Mouse (Mus musculus) cortical plate, adult 2 months (tissue): ENCODE results near the gene Tmco4. TPM values are rescaled to one million over a fixed set of nuclear protein-coding genes. Genes with fewer than 3 reads are reported as not detected.

ENCODE experiments used
- H3K27ac ChIP-seq: fragments of 200-500 bp; 2 replicates; pipeline ENCODE4 v1.5.1; 2012; ENCODE audit warnings: low read length, control low read depth, inconsistent platforms; ENCODE audit not compliant: insufficient read depth
- H3K4me1 ChIP-seq: fragments of 200-500 bp; 2 replicates; pipeline ENCODE4 v1.6.1; 2011; ENCODE audit warnings: low read length; ENCODE audit not compliant: control insufficient read depth, insufficient read depth
- H3K4me3 ChIP-seq: fragments of 200-500 bp; 2 replicates; pipeline ENCODE4 v1.5.1; 2011; ENCODE audit warnings: mild to moderate bottlenecking, low read length, control low read depth; ENCODE audit not compliant: insufficient read depth
- CTCF ChIP-seq: fragments of 200-500 bp; IDR thresholded peaks from 2 replicates; pipeline ENCODE4 v1.5.1; 2011; ENCODE audit warnings: mild to moderate bottlenecking, control low read depth, low read length; ENCODE audit not compliant: insufficient read depth; ENCODE audit errors: extremely low read depth
- POLR2A ChIP-seq: fragments of 200-500 bp; IDR thresholded peaks from 2 replicates; pipeline ENCODE4 v1.6.1; 2011; ENCODE audit warnings: mild to moderate bottlenecking, low read length, control low read depth; ENCODE audit not compliant: insufficient read depth; ENCODE audit errors: extremely low read depth
- polyA plus RNA-seq: library from polyadenylated mRNA; depleted of rRNA; stranded (reverse); fragments of >200 nt; gene quantifications from 2 replicates; pipeline ENCODE4 v1.2.3, GENCODE M21; 2012

The Tmco4 gene
- polyA plus RNA-seq, 1 experiment: 3.4 TPM

DNA sequence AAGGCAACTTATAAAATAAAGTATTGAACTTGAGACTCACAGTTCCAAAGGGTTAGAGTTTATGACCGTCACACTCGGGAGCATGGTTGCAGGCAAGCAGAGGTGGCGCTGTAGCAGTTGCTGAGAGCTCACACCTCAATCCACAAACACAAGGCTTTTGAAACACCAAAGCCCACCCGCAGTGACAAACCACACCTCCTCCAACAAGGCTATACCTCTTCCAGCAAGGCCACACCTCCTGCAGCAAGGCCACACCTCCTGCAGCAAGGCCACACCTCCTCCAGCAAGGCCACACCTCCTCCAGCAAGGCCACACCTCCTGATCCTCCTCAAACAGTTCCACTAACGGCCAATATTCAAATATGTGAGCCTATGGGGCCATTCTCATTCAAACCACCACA is 71.9 kb downstream of the Tmco4 start:
- TF ChIP-seq CTCF: no peak
- no peak for TF ChIP-seq POLR2A
- H3K4me3 ChIP-seq: no peak overlapping the region
- H3K4me1 ChIP-seq: 0 out of 2 replicates have a peak, but pooled peaks cover 3% of the 10 kb centered on the region
- H3K27ac ChIP-seq: no peak overlapping the region

DNA sequence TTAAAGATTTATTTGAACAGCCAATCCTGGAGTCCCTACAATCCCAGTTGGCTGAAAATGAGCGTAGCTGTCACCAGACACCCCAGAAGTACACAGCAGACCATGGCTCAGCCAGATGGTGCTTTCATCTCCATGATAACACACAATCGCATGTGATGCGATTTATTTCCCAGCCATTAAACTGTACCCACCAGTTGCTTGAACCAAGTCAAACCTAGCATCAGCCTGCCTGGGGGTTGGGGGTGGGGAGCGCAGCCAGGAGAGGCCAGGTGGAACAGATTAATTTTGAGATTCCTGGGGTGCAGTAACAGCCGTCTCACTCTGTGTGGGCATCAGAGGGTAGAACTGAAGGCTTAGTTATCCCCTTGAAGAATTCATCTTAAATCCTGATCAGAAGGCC is 73.7 kb downstream of the Tmco4 start:
- Histone ChIP-seq H3K4me3 (no peak overlapping the region), H3K4me1 (0 out of 2 replicates have a peak, but pooled peaks cover 3% of the 10 kb centered on the region), H3K27ac (no peak overlapping the region)
- TF ChIP-seq POLR2A (no peak), CTCF (no peak)

DNA sequence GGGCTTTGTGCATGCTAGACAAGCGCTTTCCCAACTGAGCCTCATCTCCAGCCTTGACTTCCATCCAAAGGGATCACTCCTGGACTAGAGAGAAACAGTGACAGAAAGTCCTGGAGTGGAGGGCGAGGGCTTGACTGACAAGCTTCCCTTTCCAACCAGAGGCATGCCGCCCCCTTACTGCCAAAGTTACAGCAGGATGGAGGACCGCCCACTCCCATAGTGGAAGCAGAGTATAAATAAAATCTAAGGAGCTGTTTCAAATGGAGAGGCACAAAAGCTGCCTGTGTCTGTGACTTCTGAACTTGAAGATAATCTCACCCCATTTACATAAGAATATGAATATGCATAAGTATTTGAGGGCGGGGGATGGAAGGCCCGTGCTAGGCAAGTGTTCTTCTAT is 75.8 kb downstream of the Tmco4 start:
- no peak for TF ChIP-seq CTCF
- Histone ChIP-seq H3K27ac (no peak overlapping the region), H3K4me1 (peaks cover 9% of the 10 kb centered on the region), H3K4me3 (no peak overlapping the region)

DNA sequence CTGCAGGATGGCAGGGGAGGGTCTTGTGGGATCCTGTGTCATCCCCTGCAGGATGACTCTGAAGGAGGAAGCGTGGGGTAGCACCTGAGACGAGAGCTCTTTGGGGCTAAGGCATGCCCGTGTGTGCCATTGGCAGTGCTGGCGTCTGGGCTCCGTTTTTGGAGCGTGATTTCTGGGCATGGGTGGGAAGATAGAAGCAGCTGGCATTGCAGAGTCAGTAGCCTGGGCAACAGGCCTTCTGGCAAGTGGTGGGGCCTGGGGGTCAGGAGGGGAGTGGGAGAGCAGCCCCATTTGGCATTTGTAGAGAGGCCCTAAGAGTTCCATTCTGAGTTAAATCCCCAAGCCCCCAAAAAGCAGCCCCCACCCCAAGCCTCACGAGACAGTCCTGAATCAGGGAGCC is 80.1 kb downstream of the Tmco4 start:
- peaks cover 13% of the 10 kb centered on the region for H3K4me1 ChIP-seq
- no peak overlapping the region for H3K27ac ChIP-seq
- TF ChIP-seq CTCF (no peak), POLR2A (no peak)
- H3K4me3 ChIP-seq: no peak overlapping the region

DNA sequence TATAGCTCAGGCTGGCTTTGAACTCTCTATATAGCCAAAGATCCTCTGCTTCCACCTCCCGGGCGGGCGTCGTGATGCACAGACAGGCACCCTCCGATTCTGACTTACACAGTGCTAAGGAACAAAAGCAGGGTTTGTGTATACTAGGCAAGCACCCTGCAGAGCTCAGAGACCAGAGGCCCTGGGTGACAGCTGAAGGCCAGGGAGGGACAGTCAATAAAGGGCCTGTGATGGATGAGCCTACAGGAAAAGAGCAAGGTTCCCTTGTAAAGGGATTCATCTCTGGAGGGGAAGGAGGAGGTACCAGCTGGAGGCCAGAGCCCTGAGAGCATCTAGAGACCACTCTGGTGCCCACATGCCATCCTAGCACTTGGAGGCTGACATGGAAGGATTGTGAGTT is 80.7 kb downstream of the Tmco4 start:
- Histone ChIP-seq H3K27ac (no peak overlapping the region), H3K4me3 (no peak overlapping the region), H3K4me1 (peaks cover 11% of the 10 kb centered on the region)
- TF ChIP-seq POLR2A (no peak), CTCF (no peak)

DNA sequence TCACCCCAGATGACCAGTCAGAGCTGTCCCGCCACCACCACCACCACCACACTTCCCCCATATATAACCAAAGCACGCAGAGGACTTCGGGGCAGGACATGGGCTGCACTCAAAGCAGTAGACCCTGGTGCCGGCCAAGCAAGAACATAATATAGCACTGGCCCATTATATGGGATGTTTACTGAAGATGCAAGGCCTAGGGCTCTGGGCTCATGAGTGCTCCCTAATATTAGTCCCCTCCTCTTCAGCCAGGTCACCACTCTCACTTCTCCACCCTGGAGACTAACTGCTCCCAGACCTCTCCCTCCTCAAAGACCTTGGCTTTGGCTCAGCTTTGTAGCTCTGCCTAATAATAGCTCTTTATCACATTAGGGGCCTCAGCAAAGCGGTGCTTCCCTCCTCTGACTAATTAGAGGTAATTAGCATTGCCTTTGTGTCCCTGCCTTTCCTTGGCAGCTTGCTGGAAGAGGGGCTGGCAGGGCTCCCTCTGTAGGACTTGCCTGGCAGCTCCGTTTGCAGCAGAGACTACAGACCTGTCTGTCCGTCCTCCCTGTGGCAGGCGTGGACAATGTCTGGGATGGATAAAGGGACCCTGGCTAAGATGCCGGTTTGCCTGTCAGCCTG is 81.7 kb downstream of the Tmco4 start:
- Histone ChIP-seq H3K4me1 (peaks cover 10% of the 10 kb centered on the region), H3K27ac (no peak overlapping the region), H3K4me3 (no peak overlapping the region)
- TF ChIP-seq CTCF: peak; percentile 45
- TF ChIP-seq POLR2A: no peak

DNA sequence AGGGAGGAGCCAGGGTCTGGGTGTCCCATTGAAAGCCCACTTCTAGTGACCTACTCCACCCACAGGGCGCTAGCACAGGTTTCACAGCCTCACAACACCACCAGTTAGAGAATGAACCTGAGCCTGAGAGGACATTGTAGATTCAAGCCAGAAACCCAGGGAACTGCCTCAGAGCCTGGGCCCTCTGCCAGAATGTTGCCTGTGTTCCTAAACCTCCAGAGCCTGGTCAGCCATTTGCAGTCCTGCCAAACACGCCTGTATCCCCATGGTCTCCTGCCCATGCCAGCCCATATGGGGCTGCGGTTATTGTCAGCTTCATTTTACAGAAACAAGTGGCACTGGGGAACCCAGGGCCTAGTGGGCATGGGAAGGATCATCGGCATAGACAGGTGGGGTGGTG is 82.6 kb downstream of the Tmco4 start:
- TF ChIP-seq CTCF: no peak
- peaks cover 10% of the 10 kb centered on the region for H3K4me1 ChIP-seq
- no peak overlapping the region for H3K4me3 ChIP-seq
- H3K27ac ChIP-seq: no peak overlapping the region

DNA sequence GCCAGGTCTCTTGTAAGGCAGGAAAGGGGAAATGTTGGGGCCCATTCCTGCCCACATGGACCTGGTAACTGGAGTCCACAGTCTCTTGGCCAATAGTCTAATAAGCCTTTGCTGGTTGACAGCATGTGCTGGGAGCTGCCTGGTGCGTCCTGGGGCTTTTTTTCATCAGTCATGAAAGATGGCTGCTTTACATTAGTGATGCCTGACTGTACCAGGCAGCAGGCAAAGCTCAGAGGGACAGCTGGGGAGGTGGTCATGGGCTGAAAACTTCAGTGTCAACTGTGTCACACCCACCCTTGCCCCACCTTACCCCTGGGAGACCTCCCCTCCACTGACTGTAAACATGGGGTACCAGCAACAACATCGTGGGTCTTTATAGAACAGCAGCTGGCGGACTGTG is 83.1 kb downstream of the Tmco4 start:
- Histone ChIP-seq H3K4me1 (peaks cover 10% of the 10 kb centered on the region), H3K4me3 (no peak overlapping the region), H3K27ac (no peak overlapping the region)
- TF ChIP-seq CTCF (no peak), POLR2A (no peak)

DNA sequence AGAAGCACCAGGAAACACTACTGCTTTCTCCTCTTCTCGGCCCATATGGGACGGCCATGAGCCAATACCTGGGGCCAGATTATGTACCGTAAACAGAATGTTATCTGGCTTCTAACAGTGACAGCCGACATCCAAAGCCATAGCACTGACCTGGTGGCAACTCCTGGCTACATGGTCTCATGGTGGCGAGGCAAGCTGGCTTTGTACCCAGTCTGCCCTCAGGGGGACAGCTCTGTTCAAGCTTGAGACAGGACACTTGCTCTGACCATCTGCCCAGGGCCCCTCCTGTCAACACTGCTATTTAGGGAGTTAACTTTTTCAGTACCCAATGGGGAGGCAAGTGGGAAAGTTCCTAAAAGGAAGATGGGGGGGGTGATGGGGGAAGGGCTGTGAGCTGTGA is 84.6 kb downstream of the Tmco4 start:
- Histone ChIP-seq H3K4me1 (peaks cover 5% of the 10 kb centered on the region; the same call in 1 of the 2 replicates), H3K27ac (no peak overlapping the region), H3K4me3 (no peak overlapping the region)
- TF ChIP-seq POLR2A (no peak), CTCF (no peak)

DNA sequence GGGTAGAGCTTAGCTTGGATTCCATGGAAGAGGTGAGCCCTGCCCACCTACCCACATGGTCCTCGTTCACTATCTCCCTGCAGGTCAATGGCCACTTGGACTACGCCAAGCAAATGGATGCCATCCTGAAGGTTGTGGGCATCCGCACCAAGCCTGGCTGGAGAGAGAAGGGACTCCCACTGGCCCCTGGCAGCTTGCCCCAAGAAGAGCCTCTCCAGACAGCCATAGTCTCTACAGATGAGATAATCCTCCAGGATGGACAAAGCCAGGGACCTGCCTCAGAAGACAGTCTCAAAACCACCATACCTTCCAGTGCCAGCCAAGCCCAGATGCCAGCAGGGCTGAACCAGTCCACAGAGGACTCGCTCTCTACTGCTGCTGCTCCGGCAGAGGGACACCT is 85.3 kb downstream of the Tmco4 start:
- H3K4me1 ChIP-seq: peaks cover 4% of the 10 kb centered on the region; the same call in 1 of the 2 replicates
- H3K4me3 ChIP-seq: no peak overlapping the region
- H3K27ac ChIP-seq: no peak overlapping the region
- TF ChIP-seq CTCF (no peak), POLR2A (no peak)
